Mouse (Mus musculus): ENCODE results near the gene Epha2.

Gene Epha2

GRCm38 (mm10) chr4:141301116-141301553, at the start of gene Epha2:
Epha2 (plus strand) TSS chr4:141301240.
- peak; percentile 30 for DNase-seq

- no peak for DNase-seq
Observed at GRCm38 (mm10) chr4:141252641-141253040, 48.4 kb upstream of the Epha2 start.

DNA sequence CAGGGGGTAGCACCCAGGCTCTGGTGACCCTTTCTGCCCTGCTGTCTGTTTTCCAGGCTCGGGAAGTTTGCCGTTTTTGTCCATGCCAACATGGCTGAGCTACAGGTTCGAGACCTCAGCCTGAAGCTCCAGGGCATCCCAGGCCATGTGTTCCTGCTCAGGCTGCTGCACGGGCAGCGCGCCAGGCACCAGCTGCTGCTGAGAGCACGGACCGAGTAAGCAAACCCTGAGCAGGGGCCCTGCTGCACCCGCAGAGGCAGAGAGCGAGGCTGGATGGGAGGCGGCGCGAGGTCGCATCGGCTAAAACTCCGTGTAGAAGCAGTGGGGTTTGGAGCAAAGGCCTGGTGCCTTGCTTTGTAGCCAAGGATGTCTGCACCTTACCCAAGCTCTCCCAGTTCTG, 46.8 kb upstream of the Epha2 start:
- DNase-seq, result no peak

DNA sequence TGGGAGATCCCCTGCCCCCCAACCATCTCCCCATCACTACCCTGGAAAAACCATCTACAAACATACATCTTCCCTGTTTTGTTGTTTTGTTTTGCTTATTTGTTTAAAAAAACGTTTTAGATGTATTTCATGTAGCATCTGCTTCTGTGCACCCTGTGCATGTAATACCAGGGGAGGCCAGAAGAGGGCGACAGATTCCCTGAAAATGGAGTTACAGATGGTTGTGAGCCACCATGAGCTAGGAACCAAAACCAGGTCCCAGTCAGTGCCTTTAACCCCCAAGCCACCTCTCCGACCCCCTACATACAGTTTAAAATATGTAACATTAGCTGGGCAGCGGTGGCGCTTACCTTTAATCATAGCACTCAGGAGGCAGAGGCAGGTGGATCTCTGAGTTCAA, 43.6 kb upstream of the Epha2 start:
- no peak for DNase-seq

GRCm38 (mm10) chr4:141259413-141259812, 41.6 kb upstream of the Epha2 start:
- DNase-seq, result no peak

- no peak for DNase-seq
Observed at GRCm38 (mm10) chr4:141260007-141260723, 40.9 kb upstream of the Epha2 start.

DNA sequence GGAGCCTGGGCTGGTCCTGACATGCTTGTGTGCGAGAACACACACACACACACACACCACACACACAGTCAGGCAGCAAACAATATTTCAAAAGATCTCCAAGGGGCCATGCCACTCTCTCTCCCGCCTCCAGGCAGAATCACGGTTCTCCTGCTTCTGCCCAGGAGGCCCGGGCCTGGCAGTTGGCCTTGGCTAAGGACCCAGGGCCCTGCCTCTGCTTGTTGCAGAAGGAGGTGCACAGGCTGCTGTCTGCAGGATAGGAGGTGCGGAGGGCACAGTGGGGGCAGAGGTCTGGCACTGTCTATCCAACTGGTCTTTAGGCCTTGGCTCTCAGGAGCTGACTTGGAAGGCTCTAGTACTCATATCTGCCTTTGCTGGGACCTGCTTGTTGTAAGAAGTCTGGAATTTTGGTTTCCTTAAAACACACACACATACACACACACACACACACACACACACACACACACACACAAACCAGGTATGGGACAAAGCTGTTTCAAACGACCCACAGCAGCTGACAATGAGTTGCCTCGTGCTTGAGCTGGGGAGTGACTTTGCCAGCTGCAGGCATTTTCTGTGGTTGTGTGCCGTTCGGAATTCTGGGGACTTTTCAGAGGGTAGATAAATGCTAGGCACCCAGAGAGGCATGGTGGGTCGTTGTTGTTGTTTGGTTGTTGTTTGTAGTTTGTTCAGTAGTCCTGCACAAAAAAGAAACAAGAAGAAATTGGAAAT, 38.0 kb upstream of the Epha2 start:
- DNase-seq, result no peak

DNA sequence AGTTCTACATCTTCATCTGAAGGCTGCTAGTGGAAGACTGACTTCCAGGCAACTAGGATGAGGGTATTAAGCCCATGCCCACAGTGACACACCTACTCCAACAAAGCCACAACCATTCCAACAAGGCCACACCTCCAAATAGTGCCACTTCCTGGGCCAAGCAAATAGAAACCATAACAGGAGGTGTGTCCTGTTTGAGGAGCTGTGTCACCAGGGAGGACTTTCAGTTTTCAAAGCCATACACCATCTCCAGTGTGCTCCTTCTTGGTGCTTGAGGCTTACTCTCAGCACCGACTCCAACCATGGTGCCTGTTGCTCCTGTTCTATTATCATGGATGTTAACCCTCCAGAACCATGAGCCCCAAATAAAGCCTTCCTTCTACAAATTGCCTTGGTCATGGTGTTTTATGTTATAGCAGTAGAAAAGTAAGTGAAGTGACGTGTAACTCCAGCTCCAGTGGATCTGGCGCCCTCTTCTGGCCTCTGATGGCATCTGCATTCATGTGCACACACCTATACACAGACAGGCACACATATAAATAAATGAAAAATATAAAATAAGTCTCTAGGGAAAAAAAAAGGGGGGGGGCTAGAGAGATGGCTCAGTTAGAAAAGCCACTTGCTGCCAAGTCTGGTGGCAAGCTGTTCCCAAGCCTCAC, 34.9 kb upstream of the Epha2 start:
- no peak for DNase-seq

DNA sequence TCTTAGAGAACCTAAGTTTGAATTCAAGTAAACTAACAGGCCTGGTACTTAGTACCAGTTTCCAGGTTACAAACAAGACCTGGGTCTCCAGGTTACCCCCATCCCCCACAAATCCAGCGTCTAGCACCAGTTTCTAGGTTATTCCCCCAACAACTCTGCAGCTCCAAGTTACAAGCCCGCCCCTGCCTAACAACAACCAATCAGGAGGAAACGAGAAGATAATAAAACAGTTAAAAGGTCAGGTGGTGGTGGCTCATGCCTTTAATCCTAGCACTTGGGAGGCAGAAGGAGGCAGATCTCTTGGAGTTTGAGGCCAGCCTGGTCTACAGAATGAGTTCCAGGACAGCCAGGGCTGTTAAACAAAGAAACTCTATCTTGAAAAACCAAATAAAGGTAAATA, 33.8 kb upstream of the Epha2 start:
- DNase-seq, result no peak

- no peak for DNase-seq
Observed at GRCm38 (mm10) chr4:141267837-141268236, 33.2 kb upstream of the Epha2 start.

GRCm38 (mm10) chr4:141268350-141268749, 32.7 kb upstream of the Epha2 start:
- no peak for DNase-seq

DNA sequence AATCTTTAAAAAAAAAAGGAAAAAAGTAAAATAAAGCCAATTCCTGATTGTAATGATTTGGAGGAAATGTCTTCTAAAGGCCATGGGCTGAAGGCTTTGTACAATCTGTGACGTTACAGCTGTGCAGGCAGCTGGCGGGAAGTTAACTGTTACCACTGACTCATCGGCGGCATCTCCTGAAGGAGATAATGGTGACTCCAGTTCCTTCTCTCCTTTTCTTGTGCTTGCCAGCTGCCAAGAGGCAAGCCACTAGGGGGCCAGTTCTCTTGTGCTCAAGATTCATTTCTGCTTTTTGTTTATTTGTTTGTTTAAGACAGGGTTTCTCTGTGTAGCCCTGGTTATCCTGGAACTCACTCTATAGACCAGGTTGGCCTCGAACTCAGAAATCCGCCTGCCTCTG, 32.0 kb upstream of the Epha2 start:
- no peak for DNase-seq

- no peak for DNase-seq
Observed at GRCm38 (mm10) chr4:141270201-141270940, 30.7 kb upstream of the Epha2 start.

- no peak for DNase-seq
Observed at GRCm38 (mm10) chr4:141271228-141271627, 29.8 kb upstream of the Epha2 start.

DNA sequence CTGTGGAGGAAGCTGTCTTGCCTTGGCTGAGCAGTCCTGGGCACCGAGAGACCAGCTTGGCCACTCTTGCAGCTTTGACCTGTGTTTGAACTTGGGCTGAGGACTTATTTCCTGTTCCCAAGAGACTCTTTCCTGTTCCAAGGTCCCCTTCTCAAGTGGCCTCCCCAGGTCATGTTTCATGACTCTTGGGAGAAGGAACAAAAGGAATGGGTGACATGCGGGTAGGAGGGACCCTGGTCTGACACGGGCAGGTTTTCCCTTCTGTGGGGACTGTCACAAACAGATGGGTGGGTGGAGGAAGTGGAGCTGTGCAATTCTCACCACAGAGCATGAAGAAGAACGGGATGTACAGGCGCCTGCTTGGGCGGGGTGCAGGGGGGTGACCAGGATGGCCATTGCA, 29.3 kb upstream of the Epha2 start:
- DNase-seq, result no peak

DNA sequence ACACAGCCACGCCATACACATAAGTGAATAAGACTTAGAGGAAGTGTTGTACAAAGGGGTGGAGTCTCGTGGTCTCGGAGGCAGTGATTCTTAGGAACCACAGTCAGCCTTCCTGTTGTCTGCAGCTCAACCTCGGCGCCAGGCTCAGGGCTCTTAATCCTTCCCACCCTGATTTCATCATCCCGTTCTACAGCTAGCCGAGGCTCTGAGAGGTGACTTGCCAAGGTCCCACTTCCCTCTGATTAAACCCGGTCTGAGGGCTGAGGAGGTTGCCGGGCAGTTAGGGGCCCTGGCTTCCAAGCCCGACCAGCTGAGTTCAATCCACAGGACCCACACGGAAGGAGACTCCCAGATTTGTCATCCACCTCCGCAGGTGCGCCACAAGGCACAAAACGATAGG, 28.2 kb upstream of the Epha2 start:
- no peak for DNase-seq

DNA sequence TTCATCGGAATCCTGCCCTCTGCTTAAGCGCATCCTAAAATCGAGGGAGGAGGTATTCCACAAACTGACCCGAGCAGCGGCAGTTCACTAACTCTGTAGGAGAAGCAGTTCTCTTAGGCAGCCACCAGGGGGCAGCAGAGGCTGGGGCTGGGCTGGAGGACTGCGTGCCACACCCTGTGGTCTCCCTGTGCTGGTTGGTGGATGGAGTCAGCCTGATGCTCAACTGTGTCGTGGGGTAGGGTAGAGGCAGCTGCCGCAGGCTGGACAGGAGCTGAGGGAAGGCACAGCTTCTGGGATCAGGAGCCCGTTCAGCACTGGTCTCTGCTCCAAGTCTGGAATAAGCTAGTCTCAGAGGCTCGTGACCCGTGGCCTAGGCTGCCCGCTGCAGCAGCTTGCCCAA, 27.7 kb upstream of the Epha2 start:
- peak; percentile 52 for DNase-seq

DNA sequence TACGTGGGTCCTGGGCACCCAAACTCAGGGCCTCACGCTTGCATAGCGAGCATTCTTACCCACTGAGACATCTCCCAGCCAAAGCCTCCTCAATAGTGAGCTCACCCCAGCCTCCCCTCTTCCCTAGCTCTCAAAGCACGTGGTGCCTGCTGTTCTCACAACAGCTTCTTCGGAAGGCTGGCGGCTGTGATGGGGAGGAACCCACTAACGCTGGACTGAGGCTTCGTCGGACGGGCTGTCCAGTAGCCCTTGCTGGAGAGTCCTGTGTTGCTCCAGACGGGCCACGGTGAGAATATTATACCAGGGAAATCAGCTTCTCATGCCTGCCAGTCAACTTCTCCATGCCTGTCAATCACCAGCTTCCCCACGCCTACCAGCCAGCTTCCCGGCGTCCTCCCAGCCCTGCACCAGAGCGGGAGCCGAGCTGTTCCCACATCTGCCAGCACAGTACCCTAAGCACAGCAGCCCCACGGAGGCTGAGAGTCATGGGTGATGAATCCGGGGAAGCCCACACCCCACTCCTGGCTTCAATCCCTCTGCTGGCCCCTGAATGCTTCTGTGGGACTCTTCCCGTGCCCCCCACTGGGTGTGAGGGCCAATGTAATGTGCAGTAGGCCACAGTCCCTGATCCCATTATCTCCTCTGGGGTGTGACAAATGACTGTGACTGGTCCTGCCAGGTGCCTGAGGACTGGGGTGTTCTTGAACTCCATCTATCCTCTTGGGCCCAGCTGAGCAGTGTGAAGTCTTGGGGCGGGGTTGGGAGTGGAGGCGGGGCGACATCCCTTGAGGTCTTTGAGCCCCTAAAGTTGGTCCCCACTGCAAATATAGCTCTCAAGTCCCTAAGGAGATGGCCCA, 26.3 kb upstream of the Epha2 start:
- DNase-seq, result no peak

GRCm38 (mm10) chr4:141277157-141277556, 23.9 kb upstream of the Epha2 start:
- DNase-seq, result no peak

- DNase-seq, result no peak
Observed at GRCm38 (mm10) chr4:141278154-141278553, 22.9 kb upstream of the Epha2 start.

DNA sequence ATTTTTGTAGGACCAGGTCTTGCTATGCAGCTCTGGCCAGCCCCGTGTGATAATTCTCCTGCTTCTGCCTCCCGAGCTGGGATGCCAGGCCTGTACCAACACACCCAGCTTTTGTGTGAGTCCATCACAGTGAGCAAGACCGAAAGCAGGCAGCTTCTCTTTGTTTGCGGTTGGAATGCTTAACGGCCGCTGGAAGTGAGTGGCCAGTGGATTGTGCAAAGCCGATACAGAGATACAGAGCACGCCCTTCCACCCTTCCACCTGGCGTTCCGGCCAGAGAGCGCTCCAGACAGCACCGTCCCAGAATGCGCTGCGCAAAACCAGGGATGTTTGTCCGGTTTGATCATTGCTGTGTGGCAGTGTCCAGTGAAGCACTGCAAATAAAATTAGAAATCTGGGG, 21.7 kb upstream of the Epha2 start:
- DNase-seq, result no peak

DNA sequence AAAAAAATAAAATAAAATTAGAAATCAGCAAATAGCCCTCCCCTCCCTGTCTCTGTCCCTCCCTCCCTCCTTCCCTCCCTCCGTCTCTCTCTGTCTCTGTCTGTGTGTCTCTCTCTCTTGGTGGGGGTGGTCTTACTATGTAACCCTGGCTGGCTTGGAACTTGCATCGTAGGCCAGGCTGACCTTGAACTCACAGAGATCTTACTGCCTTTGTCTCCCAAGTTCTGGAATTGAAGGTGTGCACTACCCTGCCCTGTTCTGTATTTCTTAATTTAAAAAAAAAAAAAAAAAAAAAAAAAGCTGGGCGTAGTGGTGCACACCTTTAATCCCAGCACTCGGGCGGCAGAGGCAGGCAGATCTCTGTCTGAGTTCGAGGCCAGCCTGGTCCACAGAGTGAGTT, 21.3 kb upstream of the Epha2 start:
- DNase-seq, result no peak
